Mouse (Mus musculus) left cerebral cortex, adult 2 months (tissue): ENCODE results near the gene Olfr2. TPM values are rescaled to one million over a fixed set of nuclear protein-coding genes. Genes with fewer than 3 reads are reported as not detected.
A peak's percentile ranks its signal among the peaks of the same experiment; 100 is the strongest.
"Not testable (repeated sequence)": the region's sequence is repeated elsewhere in the genome, so short reads cannot be mapped to it uniquely, and the experiment has no call there.

Experiments used
- DNase-seq, 2 experiments: peaks; one replicate each; pipeline ENCODE4 v3.0.0; 2021 to 2022; ENCODE audit warnings: low spot score in 2 of 2, mixed read lengths in 1 of 2; ENCODE audit errors: extremely low spot score in 1 of 2
- H3K27ac ChIP-seq: fragments of 200-600 bp; 2 replicates; pipeline ENCODE4 v1.8.1; 2022
- H3K4me3 ChIP-seq: fragments of 200-600 bp; 2 replicates; pipeline ENCODE4 v1.8.1; 2022
- CTCF ChIP-seq: fragments of 200-600 bp; IDR thresholded peaks from 2 replicates; pipeline ENCODE4 v1.8.1; 2022; ENCODE audit warnings: antibody characterized with exemption, mild to moderate bottlenecking, moderate library complexity
- intact Hi-C: fragments of 180-260 bp; cut with DNase I; formaldehyde crosslinking; loops from one replicate; pipeline ENCODE4 v1.15.1; 2025
- long read RNA-seq, 2 experiments: library from polyadenylated mRNA; stranded (forward); transcript quantifications; one replicate each; pipeline ENCODE4 v2.0.0; 2021; ENCODE audit warnings: borderline mapping rate in 2 of 2
- total RNA-seq, 2 experiments: library from RNA; stranded (reverse); gene quantifications; 2 replicates each; pipeline ENCODE4 v1.2.3; 2021

The Olfr2 gene
- not detected for total RNA-seq
- long read RNA-seq, experiment 1: 0 reads
- long read RNA-seq, experiment 2: 0 reads

DNA sequence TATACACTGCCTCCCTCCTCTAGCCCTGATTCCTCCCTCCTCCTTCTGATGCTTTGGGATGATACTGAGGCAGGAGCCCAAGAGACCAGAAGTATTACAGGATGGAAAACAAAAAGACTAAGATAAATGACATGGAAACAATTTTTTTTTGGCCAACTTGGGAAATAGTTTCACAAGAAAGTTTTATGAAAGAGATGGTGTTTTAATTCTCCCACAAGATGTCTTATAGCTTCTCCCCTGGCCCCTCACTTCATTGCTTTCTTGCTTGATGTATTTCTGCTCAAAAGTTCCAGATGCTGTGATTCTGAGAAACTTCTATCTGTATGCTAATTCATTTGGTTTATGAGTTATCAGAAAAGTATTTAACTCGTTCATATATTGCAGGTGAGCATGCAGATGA, at the start of gene Olfr2:
Olfr2 (minus strand) TSS at position 101 of the 400 bp plus-strand sequence.
- Histone ChIP-seq H3K27ac (no peak within 1 kb of the TSS), H3K4me3 (no peak within 1 kb of the TSS)
- no peak for DNase-seq
- no peak for TF ChIP-seq CTCF
- intact Hi-C loops: no loop called here

GRCm38 (mm10) chr7:107047578-107047977, 41.7 kb upstream of the Olfr2 start:
- intact Hi-C loops: no loop called here
- no peak for DNase-seq
- no peak for TF ChIP-seq CTCF
- Histone ChIP-seq H3K27ac (no peak overlapping the region), H3K4me3 (no peak overlapping the region)

GRCm38 (mm10) chr7:107045833-107046232, 40.0 kb upstream of the Olfr2 start:
- intact Hi-C loops: no loop called here
- Histone ChIP-seq H3K4me3 (no peak overlapping the region), H3K27ac (no peak overlapping the region)
- TF ChIP-seq CTCF: peak; percentile 77
- DNase-seq: peak; percentile 14 to 29

- no peak for TF ChIP-seq CTCF
- no peak overlapping the region for H3K4me3 ChIP-seq
- intact Hi-C loops: no loop called here
- H3K27ac ChIP-seq: no peak overlapping the region
- DNase-seq: no peak
Measured at GRCm38 (mm10) chr7:107044407-107044806, 38.5 kb upstream of the Olfr2 start.

- no peak for TF ChIP-seq CTCF
- H3K4me3 ChIP-seq: no peak overlapping the region
- intact Hi-C loops: no loop called here
- no peak overlapping the region for H3K27ac ChIP-seq
- DNase-seq: no peak
Measured at GRCm38 (mm10) chr7:107043136-107043535, 37.3 kb upstream of the Olfr2 start.

GRCm38 (mm10) chr7:107039934-107040563, 34.2 kb upstream of the Olfr2 start:
- intact Hi-C loops: no loop called here
- TF ChIP-seq CTCF: no peak
- DNase-seq: no peak
- H3K4me3 ChIP-seq: no peak overlapping the region
- H3K27ac ChIP-seq: no peak overlapping the region

DNA sequence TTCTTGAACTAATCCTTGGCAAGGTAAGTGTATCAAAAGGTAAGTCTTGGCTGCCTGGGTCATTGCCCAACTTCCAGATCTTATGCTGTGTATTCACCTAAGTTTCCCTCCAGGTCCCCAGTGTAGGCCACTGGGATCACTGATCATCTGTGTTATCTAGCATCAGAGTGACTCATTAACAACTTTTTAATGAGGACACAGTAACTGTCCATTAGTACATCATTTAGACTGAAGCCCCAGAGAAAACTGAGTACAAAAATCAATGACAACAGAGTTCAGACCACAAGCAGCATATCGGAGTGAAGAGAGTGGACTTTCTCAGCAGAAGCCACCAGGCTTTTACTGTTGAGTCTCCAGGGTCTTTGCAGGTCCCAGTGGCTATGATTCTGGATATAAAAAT, 25.0 kb upstream of the Olfr2 start, which contains the start of gene Olfr713:
Olfr713 (plus strand) TSS at position 301 of the 400 bp plus-strand sequence.
- DNase-seq: no peak
- Histone ChIP-seq H3K27ac (no peak within 1 kb of the TSS), H3K4me3 (no peak within 1 kb of the TSS)
- no peak for TF ChIP-seq CTCF
- intact Hi-C loops: no loop called here

DNA sequence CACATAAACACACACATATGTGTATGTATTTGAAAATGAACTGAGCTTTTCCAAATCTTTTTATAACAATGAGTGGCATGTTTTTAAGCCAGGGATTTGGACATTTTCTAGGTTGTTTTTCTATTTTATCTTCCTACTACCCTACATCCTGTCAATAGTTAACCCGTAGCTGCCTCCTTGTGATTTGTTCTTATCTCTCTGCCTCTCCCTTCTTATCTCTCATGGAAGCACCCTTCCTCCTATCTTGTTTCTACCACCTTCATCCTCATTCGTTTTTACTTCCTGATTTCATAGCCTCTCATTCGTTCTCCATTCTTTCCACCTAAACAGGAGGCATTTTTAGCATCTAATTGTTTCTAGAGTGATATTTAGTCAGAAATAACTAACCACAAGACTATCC, 1.7 kb downstream of the Olfr2 start:
- no peak for DNase-seq
- intact Hi-C loops: no loop called here
- Histone ChIP-seq H3K27ac (no peak overlapping the region), H3K4me3 (no peak overlapping the region)
- no peak for TF ChIP-seq CTCF

DNA sequence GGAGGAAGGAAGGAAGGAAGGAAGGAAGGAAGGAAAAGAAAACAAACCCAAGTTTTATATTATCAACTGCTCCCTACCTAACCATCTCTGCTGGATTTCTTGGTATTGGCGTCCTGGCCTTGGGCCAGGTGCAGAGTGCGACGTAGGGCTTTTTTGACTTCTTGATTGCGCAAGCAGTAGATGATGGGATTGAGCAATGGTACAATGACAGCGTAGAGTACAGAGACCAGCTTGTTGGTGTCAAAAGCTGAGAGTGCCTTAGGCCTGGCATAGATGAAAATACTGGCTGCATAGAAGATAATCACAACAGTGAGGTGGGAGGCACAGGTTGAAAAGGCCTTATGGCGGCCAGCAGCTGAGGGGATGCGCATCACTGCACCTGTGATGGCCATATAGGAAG, 5.1 kb downstream of the Olfr2 start:
- no peak overlapping the region for H3K27ac ChIP-seq
- DNase-seq: no peak

DNA sequence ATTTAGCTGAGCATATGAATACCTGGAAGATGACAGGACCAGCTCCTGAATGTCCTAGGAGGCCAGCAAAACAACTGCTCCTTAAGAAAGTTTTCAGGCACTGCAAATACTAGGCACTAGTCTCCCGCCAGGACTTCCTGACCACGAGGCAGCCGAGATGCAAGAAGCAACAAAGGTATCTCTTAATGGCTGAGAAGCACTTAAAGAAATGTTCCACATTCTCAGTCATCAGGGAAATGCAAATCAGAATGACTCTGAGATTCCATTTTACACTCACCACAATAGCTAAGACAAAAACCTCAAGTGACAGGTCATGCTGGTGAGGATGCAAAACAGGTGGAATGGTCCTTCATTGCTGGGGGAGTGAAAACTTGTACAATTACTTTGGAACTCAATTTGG, 20.6 kb downstream of the Olfr2 start:
- H3K4me3 ChIP-seq: no peak overlapping the region
- H3K27ac ChIP-seq: no peak overlapping the region
- no peak for TF ChIP-seq CTCF
- intact Hi-C loops: no loop called here
- no peak for DNase-seq

More for the DNA sequence above, 5.1 kb downstream of the Olfr2 start:
- TF ChIP-seq CTCF: no peak
- no peak overlapping the region for H3K4me3 ChIP-seq
- intact Hi-C loops: no loop called here

- Histone ChIP-seq H3K4me3 (no peak within 1 kb of the TSS), H3K27ac (no peak within 1 kb of the TSS)
- intact Hi-C loops: no loop called here
- TF ChIP-seq CTCF: no peak
- DNase-seq: no peak
Measured at GRCm38 (mm10) chr7:106975353-106975752, 30.5 kb downstream of the Olfr2 start, which contains the start of gene Olfr711. TSS of gene Olfr711 (minus strand) at chr7:106975453.

DNA sequence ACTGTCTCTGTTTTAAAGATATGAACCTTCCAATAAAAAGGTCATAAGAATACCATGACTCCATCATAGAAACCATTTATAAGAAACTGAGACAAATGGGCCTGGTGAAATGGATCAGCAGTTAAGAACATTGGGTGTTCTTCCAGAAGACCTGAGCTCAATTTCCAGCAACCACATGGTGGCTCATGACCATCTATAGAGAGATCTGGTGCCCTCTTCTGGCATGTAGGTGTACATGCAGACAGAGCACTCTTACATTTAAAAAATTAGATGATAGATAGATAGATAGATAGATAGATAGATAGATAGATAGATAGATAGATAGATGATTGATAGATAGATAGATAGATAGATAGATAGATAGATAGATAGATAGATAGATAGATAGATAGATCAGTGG, 38.4 kb downstream of the Olfr2 start:
- H3K4me3 ChIP-seq, DNase-seq, intact Hi-C loops, H3K27ac ChIP-seq: not testable (repeated sequence)
- peak; percentile 6; the same call in 1 of the 2 replicates for TF ChIP-seq CTCF

GRCm38 (mm10) chr7:106963837-106964236, 42.0 kb downstream of the Olfr2 start, which contains the start of gene Olfr6:
TSS of gene Olfr6 (minus strand) at chr7:106963937.
- TF ChIP-seq CTCF: no peak
- DNase-seq: no peak
- Histone ChIP-seq H3K4me3 (no peak within 1 kb of the TSS), H3K27ac (no peak within 1 kb of the TSS)
- intact Hi-C loops: no loop called here
